Comparison of ENCODE assay signal across 24 mouse cellular contexts in genomic region chr9:83940537-83941363, GRCm38 (mm10). TPM values are rescaled to one million over a fixed set of nuclear protein-coding genes. Genes with fewer than 3 reads are reported as not detected.
DNase-seq lines count a peak whose midpoint lies in the region; ATAC-seq lines count a peak whose summit lies in the region.
"Had no signal": no experiment of that assay in that cellular context is flagged by ENCODE, and none has a peak within 500 bp of the region (broad histone marks: within the 10 kb centered on the region; RNA-seq: fewer than 3 reads in every experiment).

No protein-coding gene starts in this region.

- 58% methylated on average over 9 of the region's 9 CpGs for WGBS in kidney, embryonic 14.5 days
- WGBS in embryonic facial prominence, embryonic 10.5 days, result 59% methylated on average over 9 of the region's 9 CpGs
- 38% methylated on average over 9 of the region's 9 CpGs for WGBS in limb, embryonic 12.5 days

- ATAC-seq in kidney, embryonic 14.5 days (ENCODE audit: low FRiP score, low TSS enrichment), result peak; percentile 49; the same call in 1 of the 2 replicates
- peak; percentile 78 for ATAC-seq in limb, embryonic 12.5 days (ENCODE audit: insufficient number of reproducible peaks, insufficient read depth, low FRiP score, low TSS enrichment, low read depth)
- ATAC-seq: forebrain, embryonic 16.5 days; intestine, embryonic 16.5 days had no signal

- DNase-seq in embryo, embryonic 10 days (ENCODE audit: low spot score), result peak; percentile 4
- no peak for DNase-seq in embryo, embryonic 9.5 days (ENCODE audit: extremely low spot score)
- no peak for DNase-seq in kidney, adult 18-20 months
- peak; percentile 18 for DNase-seq in embryonic facial prominence, embryonic 10.5 days (ENCODE audit: low spot score)
- no peak for DNase-seq in ovary, adult 18-20 months (ENCODE audit: low spot score)
- no peak for DNase-seq in B cell, adult 2 months
- DNase-seq: adrenal gland, postnatal 36 days; cerebellum, adult 9-10 months; gastrocnemius, postnatal 36 days; heart, postnatal 36 days; lung, adult 18-20 months; lung, postnatal 10 days; thymus, adult 2 months; thymus, postnatal 4 days had no signal

- no peak overlapping the region for H3K4me3 ChIP-seq in kidney, embryonic 14.5 days (ENCODE audit: low read length)
- H3K4me3 ChIP-seq in embryonic facial prominence, embryonic 10.5 days, result no peak overlapping the region
- no peak overlapping the region for H3K4me3 ChIP-seq in limb, embryonic 12.5 days (replicated peaks)
- H3K4me3 ChIP-seq: forebrain, embryonic 10.5 days; left cerebral cortex, adult 2 months had no signal

- no peaks in the 10 kb centered on the region for H3K4me1 ChIP-seq in kidney, embryonic 14.5 days (ENCODE audit: control insufficient read depth, insufficient read depth, low read length)
- 0 out of 2 replicates have a peak, but pooled peaks cover 8% of the 10 kb centered on the region for H3K4me1 ChIP-seq in embryonic facial prominence, embryonic 10.5 days
- H3K4me1 ChIP-seq in limb, embryonic 12.5 days (replicated peaks), result peaks cover 10% of the 10 kb centered on the region; the same call in 1 of the 2 replicates
- H3K4me1 ChIP-seq: forebrain, embryonic 10.5 days had no signal

- H3K27me3 ChIP-seq in kidney, embryonic 14.5 days (ENCODE audit: control insufficient read depth, insufficient read depth, low read length), result no peaks in the 10 kb centered on the region
- no peaks in the 10 kb centered on the region for H3K27me3 ChIP-seq in embryonic facial prominence, embryonic 10.5 days (replicated peaks; ENCODE audit: low read depth, poor library complexity, severe bottlenecking)
- H3K27me3 ChIP-seq in limb, embryonic 12.5 days, result no peaks in the 10 kb centered on the region

- H3K9me3 ChIP-seq in kidney, embryonic 14.5 days (ENCODE audit: control insufficient read depth, low read length), result peaks cover 8% of the 10 kb centered on the region; the same call in 1 of the 2 replicates
- H3K9me3 ChIP-seq in embryonic facial prominence, embryonic 10.5 days, result peaks cover 10% of the 10 kb centered on the region; the same call in 1 of the 2 replicates
- H3K9me3 ChIP-seq in limb, embryonic 12.5 days, result peaks cover 9% of the 10 kb centered on the region; the same call in 1 of the 2 replicates

- H3K36me3 ChIP-seq in kidney, embryonic 14.5 days (ENCODE audit: control insufficient read depth, insufficient read depth, low read length), result no peaks in the 10 kb centered on the region
- H3K36me3 ChIP-seq in embryonic facial prominence, embryonic 10.5 days (replicated peaks), result peaks cover 13% of the 10 kb centered on the region
- no peaks in the 10 kb centered on the region for H3K36me3 ChIP-seq in limb, embryonic 12.5 days

- no peak overlapping the region for H3K4me2 ChIP-seq in kidney, embryonic 14.5 days (replicated peaks; ENCODE audit: low read depth, low read length)
- no peak overlapping the region for H3K4me2 ChIP-seq in limb, embryonic 12.5 days
- H3K4me2 ChIP-seq: hindbrain, embryonic 14.5 days; liver, embryonic 11.5 days; midbrain, embryonic 11.5 days had no signal

- no peak overlapping the region for H3K9ac ChIP-seq in kidney, embryonic 14.5 days (ENCODE audit: low read depth, low read length)
- H3K9ac ChIP-seq in limb, embryonic 12.5 days (replicated peaks), result no peak overlapping the region
- H3K9ac ChIP-seq: hindbrain, embryonic 14.5 days had no signal

- H3K27ac ChIP-seq in kidney, embryonic 14.5 days (ENCODE audit: low read depth, low read length), result no peak overlapping the region
- H3K27ac ChIP-seq in embryonic facial prominence, embryonic 10.5 days (replicated peaks), result no peak overlapping the region
- peak overlapping the region; percentile 56 for H3K27ac ChIP-seq in limb, embryonic 12.5 days
- H3K27ac ChIP-seq: forebrain, embryonic 10.5 days; hindbrain, embryonic 14.5 days; left cerebral cortex, adult 2 months; stomach, postnatal 0 days had no signal

RNA-seq across cellular contexts. Expression of gene Bckdhb, which starts 15.8 kb away (rescaled TPM):
- 53.5 and 55.9 TPM in 2 replicates for polyA plus RNA-seq in kidney, embryonic 14.5 days (2014; fragmentation: Nextera tagmentation; extraction: Ambion mirVana)
- polyA plus RNA-seq in embryonic facial prominence, embryonic 10.5 days (2016; fragmentation: Nextera tagmentation; extraction: Ambion mirVana), result 64.9 and 68.9 TPM in 2 replicates
- polyA plus RNA-seq in limb, embryonic 12.5 days (2016; fragmentation: Nextera tagmentation; extraction: Ambion mirVana), result 60.9 and 62.1 TPM in 2 replicates

Comparison
In these comparisons a context has a peak if more than half of its experiments do, and no peak if none do; other contexts are left out.
1. DNase-seq: peak in embryo, embryonic 10 days (single experiment) and embryonic facial prominence, embryonic 10.5 days (single experiment); none in embryo, embryonic 9.5 days (single experiment), kidney, adult 18-20 months (single experiment), ovary, adult 18-20 months (single experiment) and B cell, adult 2 months (0 of 2).